Mouse (Mus musculus): ENCODE measurements around the gene Gjd3.
A peak's percentile ranks its signal among the peaks of the same experiment; 100 is the strongest.
"Not testable (repeated sequence)": the region's sequence is repeated elsewhere in the genome, so short reads cannot be mapped to it uniquely, and the experiment has no call there.

Gene Gjd3

DNA sequence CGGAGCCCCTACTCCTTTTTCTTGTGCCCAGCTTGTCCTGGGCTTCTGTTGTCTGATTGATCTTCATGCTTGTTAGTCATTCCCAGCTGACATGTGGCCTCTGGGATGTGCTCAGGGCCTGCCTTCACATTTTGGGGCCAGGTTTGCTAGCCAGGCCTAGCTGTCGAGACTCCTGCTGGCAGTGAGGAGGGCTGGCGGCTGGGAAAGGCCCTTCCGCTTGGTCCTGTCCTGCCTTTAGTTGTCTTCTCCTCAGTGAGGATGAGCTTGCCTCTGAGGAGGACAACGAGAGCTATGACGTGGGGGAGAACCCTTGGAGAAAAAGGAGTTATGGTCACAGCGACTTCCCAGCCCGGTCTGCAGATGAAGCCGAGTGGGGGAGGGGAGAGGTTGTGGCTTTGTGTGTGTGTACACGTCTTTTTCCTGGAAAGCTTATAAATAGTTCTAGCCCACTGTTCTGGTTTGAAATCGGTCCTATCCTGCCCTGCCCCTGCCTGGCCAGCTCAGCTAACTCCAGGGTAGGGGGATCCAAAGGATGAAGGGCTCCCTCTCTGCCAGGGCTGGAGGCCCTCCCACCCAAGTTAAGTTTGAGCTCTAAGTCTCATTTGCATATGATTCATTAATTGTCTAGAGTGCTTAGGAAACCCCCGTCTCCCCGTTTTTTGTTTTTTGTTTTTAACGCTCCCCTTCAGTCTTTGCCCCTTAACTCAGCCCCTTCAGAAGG lies 38.9 kb downstream of the Gjd3 start:
- DNase-seq = peak in 1 of 2 experiments; percentile 38

DNA sequence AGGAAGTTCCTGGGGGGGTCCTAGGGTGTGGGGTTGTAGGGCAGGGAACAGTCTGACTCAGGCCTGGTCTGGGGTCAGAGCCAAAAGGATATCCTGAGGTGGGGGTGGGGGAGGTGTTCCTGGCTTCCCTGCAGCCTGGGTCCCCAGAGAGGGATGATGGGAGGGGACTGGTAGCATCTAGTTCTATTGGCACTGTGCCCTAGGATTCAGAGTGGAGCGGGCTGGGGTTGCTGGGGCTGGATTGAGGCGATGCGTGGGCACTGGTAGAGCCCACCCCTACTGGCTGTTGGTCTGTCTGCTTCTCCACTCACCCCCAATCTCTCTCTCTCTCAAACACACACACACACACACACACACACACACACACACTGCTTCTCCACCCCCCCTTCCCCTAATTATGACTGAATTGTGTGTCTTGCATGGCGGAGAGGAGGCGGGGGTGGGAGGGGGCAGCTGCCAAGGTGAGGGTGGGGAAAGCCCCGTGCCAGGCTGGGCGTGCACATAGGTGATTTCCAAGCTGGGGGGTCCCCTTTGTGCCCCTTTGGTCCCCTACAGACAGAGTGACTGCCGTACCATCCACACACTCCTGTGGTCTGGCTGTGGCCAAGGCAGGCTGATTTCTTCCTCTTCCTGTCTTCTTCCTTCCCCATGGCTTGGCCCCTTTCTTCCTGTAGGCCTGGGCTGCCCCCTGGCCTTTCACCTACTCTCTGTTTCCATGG lies 39.7 kb downstream of the Gjd3 start:
- peak; percentile 7 to 53 for DNase-seq

DNA sequence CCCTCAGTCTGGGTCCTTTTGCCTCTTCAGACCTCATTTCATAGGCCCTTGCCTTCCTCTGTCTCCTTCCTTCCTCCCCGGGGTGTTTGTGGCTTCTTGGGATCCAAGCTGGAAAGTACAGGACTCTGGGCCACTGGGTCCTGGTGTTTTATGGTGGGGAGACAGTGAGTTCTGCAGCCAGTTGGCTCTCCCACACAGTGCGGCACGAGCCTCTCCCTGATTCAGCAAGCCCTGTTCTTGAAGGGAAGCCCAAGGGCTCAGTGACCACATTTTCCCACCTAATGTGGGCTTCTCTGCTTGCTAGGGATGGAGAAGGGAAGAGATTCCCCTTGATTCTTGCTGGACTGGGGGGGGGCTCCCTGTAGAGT lies 40.3 kb downstream of the Gjd3 start:
- DNase-seq = peak in 1 of 2 experiments; percentile 11

DNA sequence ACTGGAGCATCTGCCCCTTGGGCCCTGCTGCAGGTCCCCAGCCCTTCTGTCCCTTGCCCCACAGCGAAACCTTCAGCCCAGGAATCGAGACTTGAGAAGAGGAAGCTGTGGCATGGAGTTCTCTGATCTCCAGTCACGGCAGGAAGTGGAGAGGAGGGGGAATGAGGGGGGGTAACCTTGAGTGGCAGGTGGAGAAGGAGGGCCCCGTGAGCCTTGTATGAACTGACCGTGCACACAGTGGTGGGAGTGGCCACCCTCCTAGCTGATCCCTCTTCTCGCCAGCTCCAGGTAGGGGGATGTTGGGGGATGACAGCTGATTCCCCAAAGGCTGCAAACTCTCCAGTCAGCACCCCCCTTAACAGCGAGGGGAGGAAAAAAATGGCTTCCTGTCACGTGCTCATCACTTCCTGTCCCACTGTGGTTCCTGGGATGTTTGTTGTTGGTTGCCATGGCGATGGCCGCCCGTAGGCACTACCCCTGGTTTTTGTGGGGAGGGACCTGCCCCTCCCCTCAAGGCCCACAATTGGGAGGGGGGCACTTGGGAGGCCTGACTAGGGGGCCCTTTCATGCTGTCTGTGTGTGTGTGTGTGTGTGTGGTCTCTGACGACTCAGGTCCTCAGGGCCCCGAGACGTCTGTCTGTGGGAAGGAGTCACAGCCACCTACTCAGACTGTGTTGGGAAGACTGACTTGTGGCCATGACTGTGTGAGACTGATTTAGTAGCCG lies 40.8 kb downstream of the Gjd3 start:
- DNase-seq = peak; percentile 49 to 63

DNA sequence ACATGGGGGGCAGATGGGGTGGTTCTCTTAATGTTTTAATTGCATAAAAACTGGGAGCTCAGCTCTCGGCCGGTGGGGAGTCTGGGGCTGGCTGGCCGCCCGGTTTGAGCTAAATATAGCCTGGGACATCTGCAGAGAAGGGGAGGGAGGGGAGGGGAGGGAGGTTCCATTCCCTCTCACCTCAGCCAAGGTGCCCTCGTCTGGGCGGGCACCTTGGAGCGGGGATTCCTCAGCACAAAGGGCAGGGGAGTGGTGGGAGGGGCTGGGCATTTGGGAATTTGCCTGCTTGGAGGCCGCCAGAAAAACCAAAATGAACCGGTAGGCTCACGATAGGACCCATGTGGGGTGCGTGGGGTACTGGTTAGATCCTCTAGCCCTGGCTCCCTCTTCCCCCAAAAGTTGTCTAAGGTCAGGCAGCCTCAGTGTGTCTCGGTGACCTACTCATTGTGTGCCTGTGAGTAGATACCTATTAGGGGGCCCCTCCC lies 41.4 kb downstream of the Gjd3 start:
- peak; percentile 91 to 92 for DNase-seq

DNA sequence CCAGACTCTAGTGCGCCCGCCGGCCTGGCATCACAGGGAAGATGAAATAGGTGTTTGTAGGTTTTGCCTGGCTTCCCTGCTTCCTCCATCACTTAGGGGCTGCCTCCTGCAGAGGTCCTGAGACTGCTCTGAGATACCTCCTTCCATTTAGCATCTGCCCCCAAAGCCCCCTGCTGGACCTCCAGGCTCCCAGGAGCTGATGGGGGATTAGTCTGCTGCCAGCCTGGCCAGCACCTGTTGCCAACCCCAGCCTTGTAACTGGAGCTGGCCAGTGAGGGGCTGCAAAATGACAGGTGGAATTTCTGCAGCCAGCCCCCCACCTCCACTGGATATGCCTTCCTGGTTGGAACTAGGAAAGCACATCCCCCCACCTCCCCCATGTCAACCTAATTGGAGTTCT lies 42.0 kb downstream of the Gjd3 start:
- DNase-seq = peak; percentile 69

DNA sequence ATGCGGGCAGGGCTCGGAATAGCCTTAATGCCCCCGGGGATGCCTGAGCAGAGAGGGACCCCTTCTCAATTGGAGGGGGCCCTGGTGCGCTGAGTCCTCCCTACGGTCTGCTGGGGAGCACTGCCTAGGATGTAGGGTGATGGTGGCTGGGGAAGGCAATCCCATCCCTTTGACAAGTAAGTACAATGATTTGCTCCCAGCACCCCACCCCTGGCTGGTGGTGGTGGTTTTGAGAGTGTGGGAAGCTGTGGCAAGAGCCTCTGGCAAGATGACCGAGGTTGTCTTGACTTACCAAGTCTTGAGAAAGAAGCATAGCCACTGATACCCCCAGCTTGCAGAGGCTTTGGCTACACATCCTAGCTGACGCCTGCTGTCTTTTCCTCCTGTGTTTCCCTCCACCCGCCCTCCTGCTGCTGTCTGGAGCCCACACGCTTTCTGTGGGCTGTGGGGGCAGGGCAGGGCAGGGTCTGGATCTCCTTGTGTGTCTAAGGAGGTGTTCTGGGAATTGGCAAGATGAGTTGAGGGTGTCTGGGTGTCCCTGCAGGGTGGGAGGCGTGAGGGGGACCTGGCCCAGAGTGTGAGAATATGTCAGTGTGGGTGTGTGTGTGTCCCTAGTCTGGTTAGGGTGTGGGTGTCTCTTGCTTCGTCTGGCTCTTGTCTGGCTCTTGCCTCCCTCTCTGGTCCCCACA lies 42.7 kb downstream of the Gjd3 start:
- peak; percentile 35 to 37 for DNase-seq

DNA sequence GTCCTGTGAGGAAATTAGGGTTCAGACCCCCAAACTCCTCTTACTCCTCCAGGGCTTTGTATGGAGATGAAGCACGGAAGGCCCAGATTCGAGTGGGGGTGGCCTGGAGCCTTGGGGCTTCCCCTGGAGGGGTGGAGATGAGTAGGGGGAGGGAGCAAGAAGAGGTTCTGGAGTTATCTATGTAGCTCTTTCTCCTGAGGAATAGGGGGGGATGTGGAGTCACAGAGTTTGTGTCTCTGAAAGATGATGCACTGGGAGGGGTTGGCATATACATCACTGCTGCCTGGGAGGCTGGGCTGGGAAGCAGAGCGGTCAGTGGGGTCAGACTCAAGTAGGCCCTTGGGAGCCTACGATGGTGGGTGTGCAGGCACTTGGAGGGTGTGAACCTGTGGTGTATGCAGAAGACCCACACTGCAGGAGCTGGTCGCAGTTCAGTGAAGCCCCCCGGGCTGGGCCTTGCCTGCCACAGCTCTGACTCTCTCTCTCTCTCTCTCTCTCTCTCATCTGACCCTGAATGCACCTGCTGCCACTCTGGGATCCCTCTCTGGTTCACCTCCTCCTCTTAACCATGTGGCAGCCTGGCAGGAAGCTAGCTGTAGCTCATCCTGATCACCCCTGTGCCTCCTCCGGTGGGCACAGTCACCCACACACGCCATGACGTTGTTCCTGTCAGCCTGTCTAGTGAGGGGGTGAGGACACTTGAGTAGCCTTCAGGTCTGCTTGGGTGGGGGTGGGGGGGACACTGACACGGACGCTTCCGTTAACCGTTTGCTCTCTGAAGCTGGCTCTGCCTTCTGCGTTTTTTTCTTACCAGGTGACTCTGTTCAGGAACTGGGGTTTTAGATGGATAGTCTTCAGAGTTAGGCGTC lies 43.5 kb downstream of the Gjd3 start:
- peak; percentile 28 to 32 for DNase-seq

DNA sequence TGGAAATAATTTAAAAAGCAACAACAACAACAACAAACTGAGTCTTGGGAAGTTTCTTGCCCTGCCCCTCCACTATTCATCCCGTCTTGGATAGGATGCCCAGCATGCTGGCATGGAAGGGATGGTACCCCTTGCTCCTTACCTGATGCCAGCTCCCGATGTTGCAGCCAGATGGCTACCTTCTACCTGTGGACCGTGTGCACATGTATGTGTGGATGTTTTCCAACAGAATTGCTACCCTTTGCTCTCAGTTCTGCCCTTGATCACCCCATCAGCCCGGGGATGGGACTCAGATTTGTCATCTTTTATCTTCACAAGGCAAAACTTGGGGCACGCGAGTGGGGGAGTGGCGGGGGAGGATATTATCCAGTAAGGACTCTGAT lies 44.1 kb downstream of the Gjd3 start:
- peak; percentile 51 to 58 for DNase-seq

DNA sequence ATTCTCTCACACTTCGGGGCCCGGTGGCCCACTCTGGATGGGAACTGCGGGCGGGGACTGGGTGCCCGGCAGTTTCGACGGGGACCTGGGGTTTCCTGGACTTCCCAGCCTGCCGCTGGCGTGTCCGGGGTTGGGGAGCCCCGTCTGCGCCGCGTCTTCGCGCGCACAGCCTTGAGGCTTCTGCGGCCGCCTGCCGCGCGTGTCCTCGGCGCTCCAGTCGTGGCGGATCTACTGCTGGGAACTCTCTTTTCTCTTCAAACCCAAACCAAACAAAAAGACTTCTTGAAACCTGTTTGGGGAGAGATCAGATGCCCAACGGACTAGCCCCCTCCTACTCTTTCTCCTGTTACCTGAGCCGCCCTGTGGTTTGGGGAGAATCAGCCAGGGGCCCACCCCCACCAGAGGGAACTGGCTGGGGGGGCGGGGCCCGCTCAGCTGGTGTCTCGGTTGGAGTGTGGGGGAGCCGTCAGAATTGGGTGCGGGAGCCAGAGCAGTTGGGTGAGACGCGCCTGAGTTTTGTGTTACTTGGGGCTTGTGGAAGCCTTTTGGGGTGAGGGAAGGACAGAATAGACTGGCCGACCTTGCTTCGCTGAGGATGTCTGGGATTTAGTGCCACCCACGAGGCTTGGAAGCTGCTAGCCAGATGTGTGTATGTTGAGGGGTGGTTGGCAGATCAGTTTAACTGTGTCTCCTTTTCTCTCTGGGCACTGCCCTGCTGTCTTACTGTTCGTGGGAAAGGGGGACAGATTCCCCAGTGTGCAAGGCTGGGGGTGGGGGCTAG lies 44.7 kb downstream of the Gjd3 start:
- peak in 1 of 2 experiments; percentile 20 for DNase-seq

DNA sequence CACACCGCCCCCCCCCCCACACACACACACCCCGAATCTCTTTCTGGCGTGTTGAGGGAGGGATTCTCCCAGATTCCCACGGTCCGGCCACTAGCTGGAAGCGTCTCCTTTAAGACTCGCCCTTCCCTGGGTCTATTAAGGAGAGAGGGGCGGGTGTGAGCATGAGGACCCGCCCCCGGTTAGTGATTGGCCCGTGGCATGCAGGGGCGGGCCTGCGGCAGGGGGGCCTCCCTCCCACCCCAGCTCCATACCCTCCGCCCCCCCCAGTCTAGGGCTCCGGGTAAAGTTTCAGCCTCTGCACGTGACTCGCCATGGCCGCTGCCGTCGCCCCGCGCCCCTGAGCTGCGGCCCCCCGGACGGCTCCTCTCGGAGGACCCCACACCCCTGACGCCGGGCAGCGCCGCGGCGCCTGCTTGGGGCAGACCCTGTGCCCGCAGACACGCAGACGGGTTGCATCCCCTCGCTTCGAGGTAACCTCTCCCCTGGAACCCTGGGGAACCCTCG lies 45.4 kb downstream of the Gjd3 start:
- peak; percentile 82 to 86 for DNase-seq

DNA sequence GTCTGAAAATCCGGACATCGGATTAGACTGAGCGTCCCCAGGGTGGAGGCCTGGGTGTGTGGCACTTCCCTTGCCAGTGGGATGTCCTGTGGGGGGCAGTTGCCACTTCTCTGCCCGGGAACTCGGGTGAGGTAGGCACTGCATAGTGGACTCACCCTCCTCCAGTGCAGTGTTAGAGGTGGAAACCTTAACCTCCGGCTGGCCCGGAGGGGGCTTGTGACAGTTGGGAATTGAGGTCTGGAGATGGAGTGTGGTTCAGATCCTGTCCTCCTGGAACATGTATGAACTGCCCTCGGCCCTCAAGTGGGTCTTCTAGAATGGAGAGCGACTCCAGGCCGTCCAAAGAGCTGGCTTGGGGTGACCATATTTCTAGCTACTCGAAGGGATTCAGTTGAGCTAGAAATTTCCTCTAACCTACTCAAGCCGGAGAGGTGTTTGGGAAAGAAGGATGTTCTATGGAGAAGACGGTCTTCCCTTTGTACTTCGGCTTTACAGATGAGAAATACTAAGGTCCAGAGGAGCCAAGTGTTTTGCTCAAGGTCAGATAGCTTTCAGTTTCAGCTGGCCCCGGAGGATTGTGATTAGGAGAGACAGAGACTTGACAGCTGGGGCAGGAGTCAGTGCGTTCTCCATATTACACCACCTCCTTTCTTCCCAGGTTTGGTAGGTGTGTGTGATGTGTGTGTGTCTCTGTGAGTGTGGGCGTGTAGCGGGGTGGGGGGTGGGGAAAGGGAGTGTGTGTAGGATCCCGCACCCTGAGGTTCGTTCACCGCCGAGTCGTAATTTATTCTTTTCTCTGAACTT lies 46.0 kb downstream of the Gjd3 start:
- peak; percentile 13 to 29 for DNase-seq

DNA sequence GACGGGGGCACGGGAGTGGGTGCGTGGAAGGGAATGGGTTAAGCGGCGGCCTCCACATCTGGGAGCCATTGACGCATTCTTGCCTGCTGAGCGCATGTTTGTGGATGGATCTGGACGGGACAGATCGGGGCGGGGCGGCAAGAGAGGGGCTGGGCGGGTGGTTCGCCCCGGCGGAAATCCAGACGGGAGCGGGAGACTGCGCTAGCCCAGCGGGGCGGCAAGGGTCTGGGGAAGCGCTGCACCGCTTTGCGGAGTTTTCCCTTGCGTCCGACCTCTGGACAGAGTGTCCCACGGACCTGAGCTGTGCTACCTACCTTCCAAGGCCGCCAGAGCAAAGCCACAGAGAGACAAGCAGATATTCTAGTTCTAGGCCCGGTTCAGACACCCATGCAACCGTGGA lies 46.6 kb downstream of the Gjd3 start:
- peak; percentile 36 to 44 for DNase-seq

DNA sequence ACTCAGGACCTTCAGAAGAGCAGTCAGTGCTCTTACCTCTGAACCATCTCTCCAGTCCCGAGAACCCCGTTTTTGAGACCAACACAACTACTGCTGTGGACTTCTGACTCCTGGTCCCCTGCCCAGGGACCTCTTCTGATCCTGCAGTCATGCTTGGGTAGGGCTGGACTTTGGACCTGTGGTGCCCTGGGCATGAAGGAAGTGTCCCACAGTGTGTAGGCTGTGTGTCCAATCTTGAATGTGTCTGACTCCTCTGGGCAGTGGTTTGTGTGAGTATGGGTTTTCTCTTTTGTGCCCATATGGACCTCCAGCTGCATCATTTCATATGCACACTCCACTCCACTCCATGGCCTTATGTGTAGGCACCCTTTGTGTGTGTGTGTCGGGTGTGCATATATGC lies 47.7 kb downstream of the Gjd3 start:
- no peak for DNase-seq

DNA sequence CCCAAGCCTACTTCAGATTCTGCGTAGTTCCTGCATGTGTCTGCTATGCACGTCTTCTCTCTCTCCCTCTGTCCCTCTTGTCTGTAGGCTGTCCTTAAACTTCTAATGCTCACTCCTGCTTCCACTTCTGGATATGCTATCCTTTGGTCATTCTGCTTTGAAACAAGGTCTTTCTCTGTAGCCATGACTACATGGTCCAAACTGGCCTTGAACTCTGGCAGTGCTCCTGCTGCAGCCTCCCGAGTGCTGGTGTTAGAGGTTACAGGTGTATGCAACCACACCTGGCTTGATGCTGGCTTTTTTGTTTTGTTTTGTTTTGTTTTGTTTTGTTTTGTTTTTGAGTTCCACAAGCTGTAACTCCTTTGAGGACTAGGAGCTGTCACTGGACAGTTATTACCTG lies 48.4 kb downstream of the Gjd3 start:
- DNase-seq = no peak

DNA sequence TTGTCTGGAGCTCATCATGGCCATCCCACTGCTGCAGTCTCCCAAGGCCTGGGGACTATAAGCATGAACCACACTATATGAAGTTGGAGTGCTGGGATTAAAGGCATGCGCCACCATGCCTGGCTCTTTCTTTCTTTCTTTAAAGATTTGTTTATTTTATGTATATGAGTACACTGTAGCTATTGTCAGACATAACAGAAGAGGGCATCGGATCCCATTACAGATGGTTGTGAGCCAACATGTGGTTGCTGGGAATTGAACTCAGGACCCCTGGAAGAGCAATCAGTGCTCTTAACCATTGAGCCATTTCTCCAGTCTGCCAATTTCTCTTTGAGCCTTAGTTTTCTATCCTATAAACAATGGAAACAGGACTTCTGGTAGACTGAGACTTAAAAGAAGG lies 49.0 kb downstream of the Gjd3 start:
- DNase-seq = not testable (repeated sequence)

DNA sequence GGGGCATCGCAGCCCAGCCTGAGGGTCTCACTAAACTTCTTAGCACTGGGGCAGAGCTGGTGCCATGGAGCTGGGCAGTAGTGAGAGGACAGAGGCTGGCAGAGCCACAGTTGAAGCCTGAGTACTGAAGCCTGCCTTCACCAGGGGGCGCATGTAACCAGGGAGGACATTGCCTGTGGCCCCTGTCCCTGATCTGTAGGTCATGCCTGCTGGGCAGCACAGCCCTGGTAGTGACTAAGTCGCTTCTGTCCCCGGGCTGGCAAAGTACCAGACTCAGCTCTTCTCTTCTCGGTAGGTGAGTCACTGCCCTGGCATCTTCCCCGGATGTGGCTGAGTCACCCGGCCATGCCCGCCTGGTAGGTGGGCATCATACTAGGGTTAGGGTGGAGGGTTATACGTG lies 49.7 kb downstream of the Gjd3 start:
- DNase-seq = peak; percentile 80 to 81

DNA sequence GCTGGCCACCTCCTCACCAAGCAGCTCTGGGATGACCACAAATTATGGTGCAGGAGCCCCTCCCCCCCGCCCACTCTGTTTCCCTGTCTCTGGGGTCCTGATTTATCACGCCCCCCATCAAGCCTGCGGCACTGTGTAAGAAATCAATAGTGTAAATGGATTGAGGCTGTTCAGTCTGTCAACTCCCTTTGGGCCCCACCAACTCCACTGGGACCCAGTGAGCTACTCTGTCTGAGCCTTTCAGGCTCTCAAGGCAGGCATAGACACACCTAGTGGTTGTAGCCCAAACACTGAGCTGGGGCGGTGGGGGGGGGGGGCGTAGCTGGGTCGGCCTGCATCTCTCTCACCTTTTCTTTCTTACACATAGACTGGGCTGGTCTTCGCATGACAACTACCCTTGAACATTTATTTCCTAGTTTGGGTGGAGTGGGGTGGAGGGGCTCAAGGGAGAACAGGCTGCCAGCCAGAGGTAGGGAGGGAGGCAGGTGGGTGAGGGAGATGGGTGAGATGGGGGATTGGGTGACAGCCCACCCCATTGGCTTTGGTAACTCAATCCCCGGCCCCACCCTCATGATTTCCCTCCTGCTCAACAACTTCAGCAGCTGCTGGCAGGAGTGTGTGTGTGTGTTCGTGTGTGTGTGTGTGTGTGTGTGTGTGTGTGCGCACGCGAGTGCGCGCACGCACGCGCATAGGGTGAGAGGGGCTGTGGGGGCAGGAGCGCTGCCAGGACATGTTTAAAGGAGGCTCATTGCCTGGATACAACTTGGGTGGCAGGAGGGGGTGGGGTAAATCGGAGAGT lies 50.3 kb downstream of the Gjd3 start:
- peak in 1 of 2 experiments; percentile 42 for DNase-seq

All from cerebellum, postnatal 10 days (tissue).